Mouse (Mus musculus) liver, embryonic 14.5 days (tissue): ENCODE data around the gene Mid1.

Experiments used
- CTCF ChIP-seq: IDR thresholded peaks from 2 replicates; pipeline ENCODE4 v1.5.1; 2016; ENCODE audit warnings: antibody characterized with exemption, low read depth, control low read depth
- EP300 ChIP-seq: IDR thresholded peaks from 2 replicates; pipeline ENCODE4 v1.6.1; 2016; ENCODE audit warnings: antibody characterized with exemption, low read depth

DNA sequence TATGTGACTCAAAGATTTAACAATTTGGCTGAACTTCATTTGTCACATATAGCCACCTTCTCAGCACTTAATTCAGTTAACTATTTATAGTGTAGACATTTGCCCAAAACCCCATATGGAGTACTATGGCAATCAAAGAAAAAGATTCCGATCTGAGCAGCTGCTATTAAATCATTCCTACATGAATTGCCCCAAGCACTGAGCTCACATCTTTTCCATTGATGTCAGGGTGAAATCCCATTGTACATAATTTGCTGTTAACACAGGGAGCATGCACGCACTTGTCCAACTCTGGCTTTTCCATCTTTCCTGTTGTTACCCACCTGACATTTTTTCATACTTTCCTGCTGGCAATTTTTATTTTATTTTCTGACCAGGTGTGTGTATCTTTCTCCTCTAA, 237.5 kb downstream of the Mid1 start:
- no peak for TF ChIP-seq CTCF
- no peak for TF ChIP-seq EP300
